Mouse (Mus musculus): ENCODE measurements at regions not wholly inside any gene's neighbourhood (a gene's known extent, or its start where the extent isn't known, plus 50 kb on each side); places are given as distances from the start of the nearest gene placed in this dataset.

DNA sequence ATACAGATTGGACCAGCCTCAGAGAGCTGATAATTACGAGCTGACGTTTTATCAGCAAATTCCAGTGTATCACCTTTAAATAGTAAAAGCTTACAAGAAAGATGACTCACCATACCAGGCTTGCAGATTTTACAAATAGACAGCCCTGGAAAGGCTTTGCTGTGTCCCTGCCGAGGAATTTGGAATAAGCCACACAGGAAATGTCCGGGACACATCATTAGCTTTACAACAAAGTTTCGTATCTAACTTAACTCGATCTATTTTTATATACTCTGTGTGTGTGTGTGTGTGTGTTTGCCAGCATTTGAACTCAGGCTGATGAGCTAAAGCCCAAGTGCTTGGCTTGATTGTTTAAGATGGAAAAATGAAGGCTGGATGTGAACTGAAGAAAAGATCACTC, 69.8 kb upstream of the Plekha5 start:
- TF ChIP-seq CTCF (IDR thresholded peaks at IDR 0.05), result no peak
- DNase-seq (ENCODE audit: low spot score), result no peak
- no peak for ATAC-seq (ENCODE audit: low FRiP score)

DNA sequence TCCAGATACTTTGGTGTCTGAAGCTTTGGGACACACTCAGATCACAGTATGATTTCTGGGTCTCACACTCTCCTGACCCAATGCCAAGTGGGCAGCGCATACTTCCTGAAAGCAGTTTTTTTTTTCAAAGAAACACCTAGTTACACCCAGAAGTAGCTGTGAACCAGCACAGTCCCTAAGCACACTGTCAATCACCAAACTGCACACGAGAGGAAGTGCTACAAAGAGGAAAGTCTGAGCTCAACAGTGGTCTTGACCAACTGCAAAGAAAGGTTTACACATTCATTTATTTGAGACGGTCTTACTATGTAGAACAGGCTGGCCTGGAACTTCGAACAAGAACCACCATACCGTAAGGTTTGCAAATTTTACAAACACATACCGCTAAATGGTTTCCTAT, 70.2 kb upstream of the Plekha5 start:
- Histone ChIP-seq H3K4me1 (ENCODE audit: insufficient read depth, low read length) (no peaks in the 10 kb centered on the region), H3K9ac (replicated peaks; ENCODE audit: low read length, poor library complexity, severe bottlenecking) (no peak overlapping the region), H3K4me3 (ENCODE audit: low read depth, low read length) (no peak overlapping the region), H3K4me2 (ENCODE audit: low read depth, low read length, poor library complexity, severe bottlenecking) (no peak overlapping the region), H3K27ac (ENCODE audit: low read depth, low read length) (no peak overlapping the region), H3K27me3 (ENCODE audit: insufficient read depth, low read length) (no peaks in the 10 kb centered on the region), H3K36me3 (ENCODE audit: insufficient read depth, low read length) (no peaks in the 10 kb centered on the region), H3K9me3 (ENCODE audit: low read length) (no peaks in the 10 kb centered on the region)
- ATAC-seq (ENCODE audit: low FRiP score), result no peak
- DNase-seq (ENCODE audit: low spot score), result no peak
- 86% methylated on average over 6 of the region's 6 CpGs for WGBS
- no peak for TF ChIP-seq CTCF (IDR thresholded peaks at IDR 0.05)

More for the DNA sequence above, 69.8 kb upstream of the Plekha5 start:
- Histone ChIP-seq H3K9ac (replicated peaks; ENCODE audit: low read length, poor library complexity, severe bottlenecking) (no peak overlapping the region), H3K9me3 (ENCODE audit: low read length) (no peaks in the 10 kb centered on the region), H3K27me3 (ENCODE audit: insufficient read depth, low read length) (no peaks in the 10 kb centered on the region), H3K4me3 (ENCODE audit: low read depth, low read length) (no peak overlapping the region), H3K36me3 (ENCODE audit: insufficient read depth, low read length) (no peaks in the 10 kb centered on the region), H3K4me1 (ENCODE audit: insufficient read depth, low read length) (no peaks in the 10 kb centered on the region), H3K27ac (ENCODE audit: low read depth, low read length) (no peak overlapping the region), H3K4me2 (ENCODE audit: low read depth, low read length, poor library complexity, severe bottlenecking) (no peak overlapping the region)
- WGBS, result 86% methylated on average over 6 of the region's 6 CpGs

DNA sequence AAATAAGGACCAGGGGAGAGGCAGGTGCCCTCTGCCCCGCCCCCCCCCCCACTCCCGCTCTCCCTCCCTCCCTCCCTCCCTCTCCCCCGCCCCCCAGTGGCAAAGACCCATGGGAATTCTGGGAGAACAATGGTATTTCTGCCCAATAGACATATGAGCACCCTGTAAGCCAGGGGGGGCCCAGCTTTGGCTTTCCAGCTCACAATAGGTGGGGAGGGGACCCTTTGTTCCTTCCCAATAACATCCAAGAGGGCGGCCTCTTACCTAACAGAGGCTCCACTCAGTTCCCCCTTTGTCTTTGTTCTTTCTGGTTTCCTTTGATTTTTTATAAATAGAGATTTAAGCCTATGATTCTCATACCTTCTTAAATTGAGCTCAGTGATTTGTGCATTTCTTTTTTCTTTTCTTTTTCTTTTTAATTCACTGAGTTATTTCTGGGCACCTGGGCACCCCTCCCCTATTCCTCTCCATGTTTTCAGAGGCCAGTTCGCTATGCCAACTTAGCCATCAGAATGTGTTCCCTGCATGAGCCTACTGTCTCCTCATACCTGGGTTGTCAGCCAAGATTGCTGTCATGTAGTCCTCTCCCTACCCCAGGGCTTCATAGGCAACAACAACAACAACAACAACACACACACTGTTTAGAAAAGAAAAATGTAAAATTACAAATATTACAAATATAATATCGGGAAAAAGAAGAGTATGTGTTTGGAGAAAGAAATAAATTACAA, 72.3 kb upstream of the Plekha5 start:
- Histone ChIP-seq H3K9ac (replicated peaks; ENCODE audit: low read length, poor library complexity, severe bottlenecking) (no peak overlapping the region), H3K4me1 (ENCODE audit: insufficient read depth, low read length) (no peaks in the 10 kb centered on the region), H3K27me3 (ENCODE audit: insufficient read depth, low read length) (no peaks in the 10 kb centered on the region), H3K4me2 (ENCODE audit: low read depth, low read length, poor library complexity, severe bottlenecking) (no peak overlapping the region), H3K9me3 (ENCODE audit: low read length) (no peaks in the 10 kb centered on the region), H3K27ac (ENCODE audit: low read depth, low read length) (no peak overlapping the region), H3K36me3 (ENCODE audit: insufficient read depth, low read length) (no peaks in the 10 kb centered on the region), H3K4me3 (ENCODE audit: low read depth, low read length) (no peak overlapping the region)
- DNase-seq (ENCODE audit: low spot score), result no peak
- WGBS, result 45% methylated on average over 4 of the region's 6 CpGs
- no peak for ATAC-seq (ENCODE audit: low FRiP score)
- TF ChIP-seq CTCF (IDR thresholded peaks at IDR 0.05), result no peak

DNA sequence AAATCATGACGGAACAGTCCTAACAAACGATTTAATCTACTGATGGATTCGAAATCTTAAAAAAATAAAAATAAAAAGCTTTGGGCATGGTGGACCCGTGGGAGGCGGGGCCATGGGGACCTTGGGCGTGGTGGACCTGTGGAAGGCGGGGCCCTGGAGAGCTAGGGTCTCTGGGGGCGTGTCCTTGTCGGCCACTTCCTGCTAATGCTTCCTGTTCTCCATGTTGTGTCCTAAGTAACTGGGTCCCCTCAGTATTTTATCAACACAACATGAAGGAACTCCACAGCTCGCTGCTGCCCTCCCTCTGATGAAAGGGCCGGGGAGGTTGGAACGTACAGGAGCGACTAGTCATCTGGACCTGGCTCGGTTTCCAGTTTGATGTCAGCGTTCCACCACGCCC, 75.3 kb upstream of the Plekha5 start:
- Histone ChIP-seq H3K27ac (ENCODE audit: low read depth, low read length) (no peak overlapping the region), H3K4me2 (ENCODE audit: low read depth, low read length, poor library complexity, severe bottlenecking) (no peak overlapping the region), H3K27me3 (ENCODE audit: insufficient read depth, low read length) (no peaks in the 10 kb centered on the region), H3K4me1 (ENCODE audit: insufficient read depth, low read length) (0 out of 2 replicates have a peak, but pooled peaks cover 4% of the 10 kb centered on the region), H3K36me3 (ENCODE audit: insufficient read depth, low read length) (no peaks in the 10 kb centered on the region), H3K4me3 (ENCODE audit: low read depth, low read length) (no peak overlapping the region), H3K9me3 (ENCODE audit: low read length) (no peaks in the 10 kb centered on the region), H3K9ac (replicated peaks; ENCODE audit: low read length, poor library complexity, severe bottlenecking) (no peak overlapping the region)
- 94% methylated on average over 16 of the region's 16 CpGs for WGBS
- TF ChIP-seq CTCF (IDR thresholded peaks at IDR 0.05), result no peak
- DNase-seq (ENCODE audit: low spot score) (no peak), ATAC-seq (ENCODE audit: low FRiP score) (no peak)

DNA sequence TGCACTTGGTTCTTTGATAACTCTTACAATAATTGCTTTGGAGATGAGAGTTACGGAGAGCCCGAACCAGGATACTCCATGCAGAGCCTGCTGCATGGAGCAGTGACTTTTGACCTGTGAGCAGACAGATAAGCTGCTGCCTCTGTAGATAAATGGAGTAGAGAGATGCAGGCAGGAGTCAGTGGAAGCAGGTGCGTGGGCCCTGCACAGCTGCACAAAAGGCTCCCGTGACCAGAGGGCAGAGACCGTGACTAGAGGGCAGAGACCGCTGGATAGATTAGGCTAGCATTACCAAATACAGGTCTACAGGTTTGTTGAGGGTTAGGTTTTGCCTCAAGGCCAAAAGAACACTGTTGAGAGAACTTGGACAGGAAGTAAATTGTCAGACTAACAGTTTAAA, 76.9 kb upstream of the Plekha5 start:
- 70% methylated on average over 6 of the region's 6 CpGs for WGBS

DNA sequence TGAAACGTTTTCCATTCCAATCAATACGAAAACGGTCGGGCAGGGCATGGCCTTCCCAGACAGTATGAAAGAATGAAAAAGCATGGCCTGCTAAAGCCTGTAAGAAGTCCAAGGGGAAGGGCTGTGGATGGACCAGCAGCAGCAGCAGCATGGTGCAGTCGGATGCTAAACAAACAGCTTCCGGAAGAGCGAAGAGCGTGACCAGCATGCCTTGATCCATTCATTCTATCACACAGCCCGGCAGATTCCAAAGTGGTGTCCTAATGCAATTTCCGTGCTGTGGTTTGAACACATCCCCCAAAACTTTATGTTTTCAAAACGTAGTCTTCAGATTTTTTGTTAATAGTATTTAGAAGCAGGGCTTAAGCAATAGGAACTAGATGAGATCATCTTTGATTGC, 80.2 kb upstream of the Plekha5 start:
- 47% methylated on average over 11 of the region's 11 CpGs for WGBS
- Histone ChIP-seq H3K27me3 (ENCODE audit: insufficient read depth, low read length) (no peaks in the 10 kb centered on the region), H3K9me3 (ENCODE audit: low read length) (no peaks in the 10 kb centered on the region), H3K4me1 (ENCODE audit: insufficient read depth, low read length) (0 out of 2 replicates have a peak, but pooled peaks cover 5% of the 10 kb centered on the region), H3K4me3 (ENCODE audit: low read depth, low read length) (no peak overlapping the region), H3K4me2 (ENCODE audit: low read depth, low read length, poor library complexity, severe bottlenecking) (no peak overlapping the region), H3K27ac (ENCODE audit: low read depth, low read length) (no peak overlapping the region), H3K36me3 (ENCODE audit: insufficient read depth, low read length) (no peaks in the 10 kb centered on the region), H3K9ac (replicated peaks; ENCODE audit: low read length, poor library complexity, severe bottlenecking) (no peak overlapping the region)
- no peak for TF ChIP-seq CTCF (IDR thresholded peaks at IDR 0.05)
- DNase-seq (ENCODE audit: low spot score), result no peak
- ATAC-seq (ENCODE audit: low FRiP score), result 0 out of 2 replicates have a peak, but pooled peaks have one; percentile 15

More for the DNA sequence above, 76.9 kb upstream of the Plekha5 start:
- no peaks in the 10 kb centered on the region for H3K27me3 ChIP-seq (ENCODE audit: insufficient read depth, low read length)
- H3K4me1 ChIP-seq (ENCODE audit: insufficient read depth, low read length), result 0 out of 2 replicates have a peak, but pooled peaks cover 5% of the 10 kb centered on the region
- no peak overlapping the region for H3K27ac ChIP-seq (ENCODE audit: low read depth, low read length)
- no peaks in the 10 kb centered on the region for H3K36me3 ChIP-seq (ENCODE audit: insufficient read depth, low read length)
- ATAC-seq (ENCODE audit: low FRiP score) (no peak), DNase-seq (ENCODE audit: low spot score) (no peak)
- H3K4me2 ChIP-seq (ENCODE audit: low read depth, low read length, poor library complexity, severe bottlenecking), result no peak overlapping the region
- no peak for TF ChIP-seq CTCF (IDR thresholded peaks at IDR 0.05)
- H3K9me3 ChIP-seq (ENCODE audit: low read length), result no peaks in the 10 kb centered on the region
- no peak overlapping the region for H3K4me3 ChIP-seq (ENCODE audit: low read depth, low read length)
- no peak overlapping the region for H3K9ac ChIP-seq (replicated peaks; ENCODE audit: low read length, poor library complexity, severe bottlenecking)

Measured in midbrain, postnatal 0 days (tissue).